Mouse (Mus musculus): Measurements from ENCODE around the gene Rsrp1. TPM values are rescaled to one million over a fixed set of nuclear protein-coding genes. Genes with fewer than 3 reads are reported as not detected.

Rsrp1 gene
- total RNA-seq, 4 experiments from 2014 or later: 246 to 317 (median 274) TPM

- no peak for DNase-seq (ENCODE audit: low spot score in 2 of 2)
Observed at GRCm38 (mm10) chr4:134963021-134963776, 39.8 kb downstream of the Rsrp1 start.

GRCm38 (mm10) chr4:134967887-134968604 is 44.7 kb downstream of the Rsrp1 start:
- no peak for DNase-seq (ENCODE audit: low spot score in 2 of 2)

- no peak for DNase-seq (ENCODE audit: low spot score in 2 of 2)
Observed at GRCm38 (mm10) chr4:134968605-134968976, 45.2 kb downstream of the Rsrp1 start.

- DNase-seq (ENCODE audit: low spot score in 2 of 2): no peak
Observed at GRCm38 (mm10) chr4:134975261-134975928, 52.0 kb downstream of the Rsrp1 start.

GRCm38 (mm10) chr4:134975929-134976308 is 52.5 kb downstream of the Rsrp1 start:
- DNase-seq (ENCODE audit: low spot score in 2 of 2): no peak

Other genes starting within 250 kb of the Rsrp1 start
- 10 to 100 TPM; 24.6 to 31.4 (median 28.1) TPM for gene Man1c1, start 219.3 kb upstream of the Rsrp1 start, total RNA-seq (2022)
- 1 to 10 TPM; 1.9 to 4.8 (median 3.0) TPM for gene Ldlrap1, start 155.6 kb upstream of the Rsrp1 start, total RNA-seq (2022)
- gene Maco1, start 70.2 kb upstream of the Rsrp1 start, total RNA-seq (2022): 10 to 100 TPM; 44.4 to 47.8 (median 46.7) TPM
- not detected for gene Rhd, start 59.1 kb upstream of the Rsrp1 start, total RNA-seq (2022)
- 100 to 1,000 TPM; 113 to 123 (median 116) TPM for gene Tmem50a, start 8.6 kb upstream of the Rsrp1 start, total RNA-seq (2022)
- 10 to 100 TPM; 45.5 to 65.0 (median 51.9) TPM for gene Syf2, start 7.3 kb downstream of the Rsrp1 start, total RNA-seq (2022)
- under 1 TPM in 2 of 4 experiments, not detected in 2; 0.78 to 0.89 TPM for gene Runx3, start 197.1 kb downstream of the Rsrp1 start, total RNA-seq (2022)

Data from layer of hippocampus, adult 8-10 months (tissue).